In the genomic region with DNA sequence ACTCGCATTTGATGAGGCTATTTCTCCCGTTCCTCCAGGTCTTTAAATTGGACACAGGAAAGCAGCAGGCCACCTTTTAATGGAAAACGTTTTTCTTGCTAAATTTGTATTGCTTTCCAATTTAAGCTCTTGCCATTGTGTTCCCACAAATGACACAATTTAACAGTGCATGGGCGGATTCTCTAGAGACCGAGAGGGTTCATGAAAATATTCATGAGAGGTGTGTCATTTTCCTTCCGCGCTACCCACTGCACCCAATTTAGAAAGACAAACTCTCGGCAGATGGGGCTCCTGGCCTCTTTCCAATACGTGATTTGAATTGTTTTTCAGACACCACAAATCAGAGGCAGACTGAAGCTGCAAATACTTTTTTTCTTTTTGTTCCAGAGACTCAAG, we compare ENCODE assay signal across 9 mouse cellular contexts.
DNase-seq lines count a peak whose midpoint lies in the region; ATAC-seq lines count a peak whose summit lies in the region.
"Had no signal": no experiment of that assay in that cellular context is flagged by ENCODE, and none has a peak within 500 bp of the region (broad histone marks: within the 10 kb centered on the region; RNA-seq: fewer than 3 reads in every experiment).

No protein-coding gene starts in this region.

- H3K27me3 ChIP-seq in hindbrain, embryonic 15.5 days = no peaks in the 10 kb centered on the region

- H3K9ac ChIP-seq in hindbrain, embryonic 15.5 days = no peak overlapping the region

- peaks cover 39% of the 10 kb centered on the region for H3K4me1 ChIP-seq in hindbrain, embryonic 15.5 days (replicated peaks)

- no peaks in the 10 kb centered on the region for H3K36me3 ChIP-seq in hindbrain, embryonic 15.5 days

- no peaks in the 10 kb centered on the region for H3K9me3 ChIP-seq in hindbrain, embryonic 15.5 days

- no peak overlapping the region for H3K4me3 ChIP-seq in hindbrain, embryonic 15.5 days

- 20% methylated on average over 9 of the region's 9 CpGs for WGBS in hindbrain, embryonic 15.5 days

- intact Hi-C loops in left cerebral cortex, postnatal 4 days (cut with DNase I) = no loop called here

- ATAC-seq in hindbrain, embryonic 15.5 days (ENCODE audit: low FRiP score, low read depth) = no peak

- no peak overlapping the region for H3K4me2 ChIP-seq in hindbrain, embryonic 15.5 days

- peak; percentile 28 for DNase-seq in embryo, embryonic 10.5 days (ENCODE audit: low spot score)
- no peak for DNase-seq in embryo, embryonic 10 days (ENCODE audit: low spot score)
- peak; percentile 49 for DNase-seq in left cerebral cortex, postnatal 4 days
- peak; percentile 78 to 88 for DNase-seq in right cerebral cortex, postnatal 36 days (ENCODE audit: low spot score in 2 of 2)
- DNase-seq in thymus, postnatal 36 days = no peak
- DNase-seq in gastrocnemius, adult 18-20 months (ENCODE audit: low spot score) = no peak
- no peak for DNase-seq in thymus, postnatal 25 days

- H3K27ac ChIP-seq in hindbrain, embryonic 15.5 days (replicated peaks) = peak overlapping the region; percentile 70
- H3K27ac ChIP-seq: kidney, postnatal 0 days had no signal

Comparison
In these comparisons a context has a peak if more than half of its experiments do, and no peak if none do; other contexts are left out.
1. DNase-seq: peak in embryo, embryonic 10.5 days (single experiment), left cerebral cortex, postnatal 4 days (single experiment) and right cerebral cortex, postnatal 36 days (2 of 2); none in embryo, embryonic 10 days (single experiment), thymus, postnatal 36 days (0 of 2), gastrocnemius, adult 18-20 months (single experiment) and thymus, postnatal 25 days (single experiment).